Mouse (Mus musculus) heart, embryonic 15.5 days (tissue): Measurements from ENCODE around the gene Supt3. TPM values are rescaled to one million over a fixed set of nuclear protein-coding genes. Genes with fewer than 3 reads are reported as not detected.

Source experiments
- ATAC-seq: fragments of 200-750 bp; cut with Nextera tagmentation; replicated peaks from 2 replicates; pipeline ENCODE4 v1.8.0; 2017; ENCODE audit warnings: low read depth, moderate TSS enrichment; ENCODE audit not compliant: insufficient number of reproducible peaks, insufficient read depth, low FRiP score
- H3K27ac ChIP-seq: fragments of 300-500 bp; sonication (generic); 2 replicates; pipeline ENCODE4 v1.5.1; 2015; ENCODE audit warnings: mild to moderate bottlenecking, inconsistent platforms
- H3K27me3 ChIP-seq: fragments of 300-500 bp; sonication (generic); 2 replicates; pipeline ENCODE4 v1.6.1; 2015; ENCODE audit warnings: inconsistent platforms
- H3K36me3 ChIP-seq: fragments of 300-500 bp; sonication (generic); 2 replicates; pipeline ENCODE4 v1.6.1; 2015; ENCODE audit warnings: mild to moderate bottlenecking, inconsistent platforms
- H3K4me1 ChIP-seq: fragments of 300-500 bp; sonication (generic); replicated peaks from 2 replicates; pipeline ENCODE4 v1.6.1; 2015; ENCODE audit warnings: inconsistent platforms
- H3K4me2 ChIP-seq: fragments of 300-500 bp; sonication (generic); 2 replicates; pipeline ENCODE4 v1.6.1; 2015; ENCODE audit warnings: inconsistent platforms, mild to moderate bottlenecking, moderate library complexity
- H3K4me3 ChIP-seq: fragments of 300-500 bp; sonication (generic); 2 replicates; pipeline ENCODE4 v1.5.1; 2015; ENCODE audit warnings: mild to moderate bottlenecking, inconsistent platforms
- H3K9ac ChIP-seq: fragments of 300-500 bp; sonication (generic); 2 replicates; pipeline ENCODE4 v1.6.1; 2015; ENCODE audit warnings: mild to moderate bottlenecking, inconsistent platforms
- H3K9me3 ChIP-seq: fragments of 300-500 bp; sonication (generic); replicated peaks from 2 replicates; pipeline ENCODE4 v1.6.1; 2016; ENCODE audit warnings: inconsistent platforms
- WGBS: fragments of 180-500 bp; shearing (Covaris S2); methylation state at CpG from one replicate; pipeline ENCODE4 v1.1.7; 2015; ENCODE audit warnings: mixed read lengths; 5-methylcytosine and 5-hydroxymethylcytosine counted together
- polyA plus RNA-seq: library from polyadenylated mRNA; unstranded; fragments of >200 nt; fragmentation: Nextera tagmentation; extraction: Ambion mirVana; gene quantifications from 2 replicates; pipeline ENCODE4 v1.2.1, GENCODE M21; 2015

Supt3 gene
- polyA plus RNA-seq: 20.7 and 21.1 TPM in 2 replicates

DNA sequence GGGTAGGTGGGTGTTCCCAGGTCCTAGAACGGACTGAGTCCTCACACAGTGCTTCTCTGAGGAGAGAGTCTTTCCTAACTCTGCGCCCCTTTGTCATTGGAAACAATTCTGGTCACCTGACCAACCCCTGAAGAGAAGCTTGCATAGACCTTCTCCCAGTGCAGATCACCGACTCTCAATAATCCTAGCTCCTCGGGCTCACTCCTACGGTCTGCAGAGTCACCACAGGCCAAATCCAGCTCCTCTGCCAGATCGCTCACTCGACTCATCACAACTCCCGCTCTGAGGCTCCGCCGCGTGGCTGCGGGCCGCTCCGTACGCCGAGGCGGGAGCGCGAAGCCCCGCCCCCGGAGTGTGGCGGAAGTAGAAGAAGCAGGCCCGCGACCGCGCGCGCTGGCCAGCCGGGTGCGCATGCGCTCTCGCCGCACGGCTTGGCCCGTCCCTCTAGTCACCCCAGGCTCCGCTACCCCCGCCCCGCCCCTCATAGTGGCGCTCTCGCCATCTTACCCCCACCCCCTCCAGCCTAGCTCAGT, at the start of gene Supt3:
Gene Supt3 (plus strand): TSS at position 415 of the 533 bp plus-strand sequence.
- ATAC-seq: peak; percentile 98
- H3K4me3 ChIP-seq: peak within 1 kb of the TSS; percentile 86
- peak within 1 kb of the TSS; percentile 91 for H3K27ac ChIP-seq
- peak within 1 kb of the TSS; percentile 87 for H3K4me2 ChIP-seq
- no peaks in the 10 kb centered on the region for H3K9me3 ChIP-seq
- H3K36me3 ChIP-seq: no peaks in the 10 kb centered on the region
- peak within 1 kb of the TSS; percentile 93 for H3K9ac ChIP-seq
- H3K27me3 ChIP-seq: no peaks in the 10 kb centered on the region
- H3K4me1 ChIP-seq: peaks cover 3% of the 10 kb centered on the region; the same call in 1 of the 2 replicates
- WGBS: under 1% methylated on average over 40 of the region's 40 CpGs

DNA sequence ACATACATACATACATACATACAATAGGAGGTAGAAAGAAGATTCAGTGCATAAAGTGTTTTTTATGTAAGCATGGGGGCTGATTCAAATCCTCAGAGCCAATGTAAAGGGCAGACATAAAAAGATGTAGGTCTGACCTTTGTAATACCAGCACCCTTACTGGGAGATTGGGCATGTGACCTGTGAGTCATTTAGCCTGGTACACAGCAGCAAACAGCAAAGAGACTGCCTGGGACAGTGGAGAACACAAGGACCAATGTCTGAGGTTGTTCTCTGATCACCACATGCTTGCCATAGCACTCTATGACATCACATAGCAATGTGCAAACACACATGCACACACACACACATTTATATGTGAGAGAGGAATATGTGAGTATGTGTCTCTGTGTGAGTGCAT, 49.3 kb upstream of the Supt3 start:
- Histone ChIP-seq H3K4me3 (no peak overlapping the region), H3K27me3 (peaks cover 18% of the 10 kb centered on the region), H3K27ac (no peak overlapping the region), H3K4me1 (no peaks in the 10 kb centered on the region), H3K9ac (no peak overlapping the region), H3K4me2 (no peak overlapping the region), H3K9me3 (no peaks in the 10 kb centered on the region), H3K36me3 (no peaks in the 10 kb centered on the region)
- ATAC-seq: no peak

GRCm38 (mm10) chr17:44728464-44728863, 48.5 kb upstream of the Supt3 start:
- Histone ChIP-seq H3K9ac (no peak overlapping the region), H3K4me1 (no peaks in the 10 kb centered on the region), H3K36me3 (no peaks in the 10 kb centered on the region), H3K4me3 (no peak overlapping the region), H3K27me3 (peaks cover 23% of the 10 kb centered on the region), H3K27ac (no peak overlapping the region), H3K4me2 (no peak overlapping the region), H3K9me3 (no peaks in the 10 kb centered on the region)
- ATAC-seq: no peak
- WGBS: 43% methylated on average over 2 of the region's 2 CpGs

DNA sequence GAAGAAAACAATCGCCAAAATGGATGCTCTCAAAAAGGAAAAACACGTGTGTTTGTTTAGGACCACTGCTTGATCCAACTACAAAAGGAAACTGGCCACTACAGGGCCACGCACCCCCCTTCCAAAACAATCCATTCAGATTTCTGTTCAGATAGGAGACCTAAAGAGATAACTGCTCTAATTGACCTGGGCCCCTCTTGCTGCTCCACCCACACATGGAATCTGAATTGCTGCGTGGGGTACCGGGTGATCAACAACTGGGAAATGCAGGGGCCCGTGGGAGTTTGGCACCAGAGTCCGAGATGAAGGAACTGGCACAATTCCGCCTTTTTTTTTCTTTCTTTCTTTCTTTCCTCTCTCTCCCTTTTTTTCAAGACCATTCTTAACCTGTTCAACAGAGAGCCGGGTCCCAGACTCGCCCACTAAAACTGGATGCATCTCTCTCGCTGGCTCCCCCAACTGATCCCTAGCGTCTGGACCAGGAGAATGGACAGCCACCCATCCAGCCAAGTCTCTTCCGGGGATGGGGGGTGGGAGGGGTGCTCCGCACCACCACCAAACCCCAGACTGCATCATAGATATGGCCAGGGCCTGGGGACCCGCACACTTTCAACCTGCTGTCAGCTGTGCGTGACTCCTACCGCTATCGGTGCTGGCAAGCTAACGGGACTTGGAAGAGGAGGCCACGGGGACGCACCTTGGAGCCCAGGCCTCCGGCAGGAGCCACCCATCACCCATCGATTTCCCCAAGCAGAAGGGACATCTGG, 43.2 kb upstream of the Supt3 start:
- no peak overlapping the region for H3K27ac ChIP-seq
- peaks cover 59% of the 10 kb centered on the region for H3K27me3 ChIP-seq
- H3K4me2 ChIP-seq: peak overlapping the region; percentile 98
- no peaks in the 10 kb centered on the region for H3K36me3 ChIP-seq
- 8% methylated on average over 23 of the region's 23 CpGs for WGBS
- peak overlapping the region; percentile 61; the same call in 1 of the 2 replicates for H3K9ac ChIP-seq
- H3K4me1 ChIP-seq: peaks cover 37% of the 10 kb centered on the region
- no peaks in the 10 kb centered on the region for H3K9me3 ChIP-seq
- H3K4me3 ChIP-seq: peak overlapping the region; percentile 72
- ATAC-seq: no peak; the same call in 1 of the 2 replicates

- no peak overlapping the region for H3K27ac ChIP-seq
Measured at GRCm38 (mm10) chr17:44734501-44735222, 42.3 kb upstream of the Supt3 start.

GRCm38 (mm10) chr17:44735223-44735990, 41.5 kb upstream of the Supt3 start:
- no peak overlapping the region for H3K27ac ChIP-seq
- H3K4me2 ChIP-seq: peak overlapping the region; percentile 98
- WGBS: under 1% methylated on average over 63 of the region's 64 CpGs
- H3K9me3 ChIP-seq: no peaks in the 10 kb centered on the region
- peaks cover 37% of the 10 kb centered on the region for H3K4me1 ChIP-seq
- peak overlapping the region; percentile 61 for H3K9ac ChIP-seq
- ATAC-seq: peak; percentile 29
- H3K4me3 ChIP-seq: peak overlapping the region; percentile 72
- H3K36me3 ChIP-seq: no peaks in the 10 kb centered on the region
- peaks cover 68% of the 10 kb centered on the region for H3K27me3 ChIP-seq

More at GRCm38 (mm10) chr17:44734501-44735222, 42.3 kb upstream of the Supt3 start:
- ATAC-seq: no peak; the same call in 1 of the 2 replicates
- Histone ChIP-seq H3K9ac (peak overlapping the region; percentile 61), H3K4me3 (peak overlapping the region; percentile 72), H3K4me2 (peak overlapping the region; percentile 98), H3K27me3 (peaks cover 68% of the 10 kb centered on the region), H3K36me3 (no peaks in the 10 kb centered on the region), H3K4me1 (peaks cover 37% of the 10 kb centered on the region), H3K9me3 (no peaks in the 10 kb centered on the region)
- WGBS: under 1% methylated on average over 48 of the region's 48 CpGs

GRCm38 (mm10) chr17:44735991-44736561, 40.9 kb upstream of the Supt3 start:
- peak; percentile 79 for ATAC-seq

GRCm38 (mm10) chr17:44737275-44738120, 39.5 kb upstream of the Supt3 start:
- Histone ChIP-seq H3K9me3 (no peaks in the 10 kb centered on the region), H3K4me1 (peaks cover 37% of the 10 kb centered on the region), H3K4me2 (peak overlapping the region; percentile 55), H3K27me3 (peaks cover 64% of the 10 kb centered on the region), H3K4me3 (peak overlapping the region; percentile 34), H3K9ac (no peak overlapping the region), H3K36me3 (no peaks in the 10 kb centered on the region), H3K27ac (no peak overlapping the region)
- no peak for ATAC-seq
- 1% methylated on average over 33 of the region's 33 CpGs for WGBS

More at GRCm38 (mm10) chr17:44735991-44736561, 40.9 kb upstream of the Supt3 start:
- Histone ChIP-seq H3K27me3 (peaks cover 73% of the 10 kb centered on the region), H3K36me3 (no peaks in the 10 kb centered on the region), H3K9ac (peak overlapping the region; percentile 61), H3K9me3 (no peaks in the 10 kb centered on the region), H3K27ac (no peak overlapping the region), H3K4me1 (peaks cover 37% of the 10 kb centered on the region), H3K4me2 (peak overlapping the region; percentile 98), H3K4me3 (peak overlapping the region; percentile 72)
- under 1% methylated on average over 68 of the region's 73 CpGs for WGBS

GRCm38 (mm10) chr17:44738121-44738637, 38.8 kb upstream of the Supt3 start:
- H3K4me2 ChIP-seq: peak overlapping the region; percentile 55
- H3K9ac ChIP-seq: no peak overlapping the region
- H3K27me3 ChIP-seq: peaks cover 60% of the 10 kb centered on the region
- H3K4me3 ChIP-seq: peak overlapping the region; percentile 34
- H3K4me1 ChIP-seq: peaks cover 37% of the 10 kb centered on the region
- no peaks in the 10 kb centered on the region for H3K9me3 ChIP-seq
- H3K27ac ChIP-seq: no peak overlapping the region
- WGBS: 3% methylated on average over 22 of the region's 22 CpGs
- ATAC-seq: no peak
- H3K36me3 ChIP-seq: no peaks in the 10 kb centered on the region

DNA sequence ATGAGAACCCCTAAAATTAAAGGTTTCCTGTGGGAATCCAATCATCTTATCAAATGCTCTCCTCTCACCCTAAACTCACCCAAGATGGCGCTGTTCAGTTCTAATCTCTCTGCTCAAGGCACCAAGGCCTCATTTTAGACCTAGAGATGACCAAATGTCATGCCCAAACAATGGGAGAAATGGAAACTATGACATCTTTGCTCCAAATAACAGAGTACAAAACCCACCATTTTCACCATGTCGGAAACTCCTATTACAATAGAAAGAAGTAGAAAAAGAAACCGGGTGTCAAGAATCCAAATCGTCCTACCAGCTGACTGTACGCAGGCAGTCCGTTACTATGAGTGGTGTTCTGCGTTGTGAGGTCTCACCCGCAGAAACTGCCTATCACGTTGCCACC, 34.7 kb upstream of the Supt3 start:
- Histone ChIP-seq H3K36me3 (no peaks in the 10 kb centered on the region), H3K4me3 (no peak overlapping the region), H3K9me3 (no peaks in the 10 kb centered on the region), H3K4me1 (peaks cover 10% of the 10 kb centered on the region), H3K9ac (no peak overlapping the region), H3K4me2 (no peak overlapping the region), H3K27ac (no peak overlapping the region), H3K27me3 (peaks cover 32% of the 10 kb centered on the region)
- WGBS: 82% methylated on average over 9 of the region's 9 CpGs
- ATAC-seq: no peak
